Mouse (Mus musculus): ENCODE measurements around the gene Olfr869. TPM values are rescaled to one million over a fixed set of nuclear protein-coding genes. Genes with fewer than 3 reads are reported as not detected.

Olfr869 gene
- not detected in 2 replicates for polyA plus RNA-seq (2012; rRNA removed)

GRCm38 (mm10) chr9:20128709-20129108 is at the start of gene Olfr869:
Olfr869 (plus strand) TSS chr9:20129009.
- DNase-seq (ENCODE audit: low read depth): no peak

- DNase-seq (ENCODE audit: low read depth): no peak
These were observed 30.5 kb upstream of the Olfr869 start, which contains the start of gene Olfr868 for GRCm38 (mm10) chr9:20098326-20098725. Olfr868 (plus strand) TSS chr9:20098626.

GRCm38 (mm10) chr9:20149706-20150105 is 20.9 kb downstream of the Olfr869 start:
- DNase-seq (ENCODE audit: low read depth): no peak

- DNase-seq (ENCODE audit: low read depth): no peak
These were observed 45.1 kb downstream of the Olfr869 start, which contains the start of gene Olfr870 for GRCm38 (mm10) chr9:20173957-20174356. Olfr870 (minus strand) TSS chr9:20174057.

- no peak for DNase-seq (ENCODE audit: low read depth)
These were observed 50.7 kb downstream of the Olfr869 start for GRCm38 (mm10) chr9:20179463-20179862.

Other genes with a start within 250 kb of the Olfr869 start
- not detected in 2 replicates for gene Olfr862, start 241.0 kb upstream of the Olfr869 start, polyA plus RNA-seq (2012; rRNA removed)
- gene Olfr77, start 212.1 kb upstream of the Olfr869 start, polyA plus RNA-seq (2012; rRNA removed): not detected in 2 replicates
- not detected in 2 replicates for gene Olfr866, start 101.0 kb upstream of the Olfr869 start, polyA plus RNA-seq (2012; rRNA removed)
- gene Olfr867, start 71.4 kb upstream of the Olfr869 start, polyA plus RNA-seq (2012; rRNA removed): not detected in 2 replicates
- not detected in 2 replicates for gene Olfr868, start 30.4 kb upstream of the Olfr869 start, polyA plus RNA-seq (2012; rRNA removed)
- not detected in 2 replicates for gene Olfr870, start 45.0 kb downstream of the Olfr869 start, polyA plus RNA-seq (2012; rRNA removed)
- gene Olfr871, start 83.2 kb downstream of the Olfr869 start, polyA plus RNA-seq (2012; rRNA removed): not detected in 2 replicates
- not detected in 2 replicates for gene Olfr872, start 108.1 kb downstream of the Olfr869 start, polyA plus RNA-seq (2012; rRNA removed)
- gene Olfr39, start 153.3 kb downstream of the Olfr869 start, polyA plus RNA-seq (2012; rRNA removed): not detected in 2 replicates
- not detected in 2 replicates for gene Olfr873, start 169.5 kb downstream of the Olfr869 start, polyA plus RNA-seq (2012; rRNA removed)
- not detected in 2 replicates for gene Olfr18, start 207.1 kb downstream of the Olfr869 start, polyA plus RNA-seq (2012; rRNA removed)